Mouse (Mus musculus): ENCODE data around the gene Elf2. TPM values are rescaled to one million over a fixed set of nuclear protein-coding genes. Genes with fewer than 3 reads are reported as not detected.
"Not testable (repeated sequence)": the region's sequence is repeated elsewhere in the genome, so short reads cannot be mapped to it uniquely, and the experiment has no call there.

Gene Elf2
- total RNA-seq, 2 experiments from 2014 or later, result 66.7 to 67.4 TPM

DNA sequence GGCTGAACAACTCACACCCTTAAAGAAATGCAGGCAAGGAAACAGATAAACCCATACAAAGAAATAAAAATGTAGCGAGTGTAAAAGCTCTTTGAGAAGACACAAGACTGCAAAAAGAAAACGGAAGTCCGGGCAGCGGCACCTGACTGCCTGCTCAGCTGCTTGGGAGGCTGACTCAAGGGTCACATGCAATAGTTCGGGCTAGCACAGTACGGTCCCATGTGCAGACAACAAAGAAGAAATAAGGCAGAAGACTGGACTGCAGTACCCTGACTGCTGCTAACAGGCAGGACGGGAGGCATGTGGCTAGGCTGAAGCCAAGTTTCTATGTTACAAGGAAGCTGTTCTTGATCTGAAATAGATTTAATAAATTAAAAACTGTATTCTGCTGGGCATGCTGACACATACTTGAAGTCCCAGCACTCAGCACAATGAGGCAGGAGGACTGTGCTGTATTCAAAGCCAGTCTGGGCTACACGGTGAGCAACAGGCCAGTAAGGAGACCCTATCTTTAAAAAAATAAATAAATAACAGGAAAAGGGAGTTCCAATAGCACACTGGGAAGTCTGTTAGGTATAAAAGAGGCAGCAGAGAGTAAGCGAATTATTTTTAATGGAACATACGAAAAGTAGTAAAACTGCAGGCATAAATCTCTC lies 7.1 kb downstream of the Elf2 start:
- peak in 1 of 2 experiments; percentile 30 for DNase-seq (ENCODE audit: low spot score in 2 of 2)

DNA sequence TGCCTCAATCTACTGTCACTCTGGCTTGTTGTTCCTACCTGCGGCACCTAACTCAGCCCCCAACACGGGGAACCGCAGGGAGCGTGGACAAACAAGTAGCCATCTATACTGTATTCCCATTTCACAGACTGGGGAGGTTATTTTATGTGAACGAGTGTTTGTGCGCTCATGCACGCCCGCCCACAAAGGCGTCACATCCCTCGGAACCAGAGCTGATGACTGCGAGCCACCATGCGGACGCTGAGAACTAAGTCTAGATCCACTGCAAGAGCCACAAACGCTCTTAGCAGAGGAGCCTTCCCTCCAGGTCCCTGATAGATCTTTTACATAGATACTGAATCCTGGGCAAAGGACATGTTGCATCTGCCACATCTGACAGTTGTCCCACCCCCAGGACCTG lies 10.4 kb downstream of the Elf2 start:
- no peak for DNase-seq (ENCODE audit: low spot score in 2 of 2)

DNA sequence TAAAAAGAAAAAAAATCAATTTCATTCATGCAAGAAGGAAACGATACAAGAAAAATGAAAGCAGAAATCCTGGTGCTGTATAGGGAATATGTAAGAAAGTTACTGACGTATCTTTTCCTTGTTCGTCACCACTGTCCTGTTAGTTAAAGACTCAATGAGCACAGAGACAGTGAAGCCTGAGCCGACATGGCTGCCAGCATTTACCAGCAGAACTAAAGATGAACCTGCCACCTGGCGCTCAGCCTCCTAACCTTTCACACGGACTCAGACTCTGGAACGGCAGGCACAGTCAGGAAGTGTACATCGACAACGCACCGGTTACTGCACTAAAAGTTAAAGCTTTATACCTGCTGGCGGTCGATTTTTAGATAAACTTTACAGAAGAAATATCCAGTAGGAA lies 11.9 kb downstream of the Elf2 start:
- DNase-seq (ENCODE audit: low spot score in 2 of 2), result no peak

DNA sequence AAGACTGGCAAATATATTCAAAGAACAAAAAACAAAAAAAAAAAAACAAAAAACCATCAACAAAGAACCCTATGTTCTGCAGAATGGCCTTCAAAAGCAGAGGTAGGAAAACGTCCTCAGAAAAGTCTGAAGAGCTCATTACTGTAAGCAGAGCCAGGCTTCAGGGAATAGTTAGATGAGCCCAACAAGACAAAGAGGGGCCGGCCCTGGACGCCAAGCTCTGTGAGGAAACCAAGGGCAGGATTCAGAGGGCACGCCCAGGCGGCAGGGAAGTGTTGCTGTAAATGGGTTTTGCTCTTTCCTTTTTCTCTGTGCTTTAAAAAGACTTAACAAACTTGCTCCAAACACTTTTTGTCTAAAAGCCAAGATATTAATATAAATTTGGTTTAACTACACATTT lies 12.6 kb downstream of the Elf2 start:
- DNase-seq (ENCODE audit: low spot score in 2 of 2), result no peak

DNA sequence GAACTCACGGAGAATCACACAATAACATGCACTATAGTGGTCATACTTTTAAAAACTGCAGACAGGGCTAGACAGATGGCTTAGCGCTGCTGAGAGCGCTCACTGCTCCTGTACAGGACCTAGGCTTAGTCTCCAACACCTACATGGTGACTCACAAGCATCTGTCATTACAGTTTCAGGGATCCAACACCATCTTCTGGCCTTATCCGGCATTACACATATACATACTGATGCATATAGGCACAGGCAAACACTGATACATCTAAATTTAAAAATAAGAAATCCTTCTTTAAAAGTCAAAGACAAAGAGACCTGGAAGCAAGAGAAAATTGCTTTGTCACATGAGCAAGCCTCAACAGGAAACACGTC lies 13.1 kb downstream of the Elf2 start:
- DNase-seq (ENCODE audit: low spot score in 2 of 2), result peak in 1 of 2 experiments; percentile 42

DNA sequence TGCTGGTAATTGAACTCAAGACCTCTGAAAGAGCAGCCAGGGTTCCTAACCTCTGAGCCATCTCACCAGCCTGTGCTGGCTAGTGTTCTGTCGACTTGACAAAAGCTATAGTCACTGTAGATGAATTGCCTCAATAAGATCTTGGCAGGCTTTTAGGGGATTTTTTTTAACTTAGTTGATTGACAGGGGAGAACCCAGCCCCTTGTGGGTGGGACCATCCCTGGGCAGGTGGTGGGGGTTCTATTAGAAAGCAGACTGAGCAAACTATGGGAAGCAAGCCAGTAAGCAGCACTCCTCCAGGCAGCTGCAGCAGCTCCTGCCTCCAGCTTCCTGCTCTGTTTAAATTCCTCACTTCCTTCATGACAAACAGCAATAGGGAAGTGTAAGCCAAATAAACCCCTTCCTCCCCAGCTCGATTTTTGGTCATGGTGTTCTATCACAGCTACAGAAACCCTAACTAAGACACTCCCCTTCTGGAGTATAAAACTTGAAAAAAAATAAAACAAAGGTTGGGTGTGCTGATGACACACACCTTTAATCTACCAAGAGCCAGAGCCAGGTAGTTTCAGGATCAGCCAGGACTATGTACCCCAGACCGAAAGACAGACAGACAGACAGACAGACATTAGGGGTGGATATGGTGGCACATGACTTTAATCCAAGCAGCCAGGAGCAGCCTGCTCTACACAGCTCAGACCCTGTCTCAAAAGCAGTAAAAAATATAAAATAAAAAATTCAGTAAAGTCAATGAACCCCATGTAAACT lies 13.6 kb downstream of the Elf2 start:
- DNase-seq (ENCODE audit: low spot score in 2 of 2), result peak; percentile 49 to 60

DNA sequence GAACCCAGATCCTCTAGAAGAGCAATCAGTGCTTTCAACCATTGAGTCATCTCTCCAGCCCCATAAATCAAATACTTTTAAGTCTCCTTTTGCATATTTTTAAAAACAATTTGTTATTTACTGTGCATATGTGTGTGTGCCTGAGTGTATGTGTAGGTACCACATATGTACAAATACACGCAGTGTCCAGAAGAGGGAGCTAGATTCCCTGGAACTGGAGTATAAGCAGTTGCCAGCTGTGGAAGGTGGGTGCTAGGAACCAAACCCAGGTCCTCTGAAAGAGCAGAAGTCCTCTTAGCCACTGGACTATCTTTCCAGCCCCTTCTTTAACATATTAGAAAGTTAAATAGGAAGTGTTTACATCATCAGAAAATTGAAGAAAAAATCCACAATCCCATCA lies 15.0 kb downstream of the Elf2 start:
- DNase-seq (ENCODE audit: low spot score in 2 of 2), result no peak

DNA sequence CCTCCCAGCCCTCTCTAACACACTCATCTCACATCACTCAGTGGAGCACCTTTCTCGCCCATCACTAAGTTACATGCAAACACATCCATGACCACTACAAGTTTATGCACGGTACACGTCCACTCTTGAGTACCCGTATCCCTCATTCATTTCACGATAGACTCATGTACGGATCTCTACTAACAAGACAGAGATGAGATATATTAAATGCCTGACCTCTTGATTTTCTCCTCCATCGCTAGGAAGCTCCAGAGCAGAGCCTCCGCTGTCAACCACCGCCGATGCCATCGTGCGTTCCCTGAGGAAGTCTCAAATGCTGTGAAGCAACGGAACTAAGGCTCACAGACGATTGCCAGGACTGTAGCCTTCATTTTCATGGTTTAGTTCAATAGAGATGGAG lies 17.5 kb downstream of the Elf2 start:
- DNase-seq (ENCODE audit: low spot score in 2 of 2), result no peak

DNA sequence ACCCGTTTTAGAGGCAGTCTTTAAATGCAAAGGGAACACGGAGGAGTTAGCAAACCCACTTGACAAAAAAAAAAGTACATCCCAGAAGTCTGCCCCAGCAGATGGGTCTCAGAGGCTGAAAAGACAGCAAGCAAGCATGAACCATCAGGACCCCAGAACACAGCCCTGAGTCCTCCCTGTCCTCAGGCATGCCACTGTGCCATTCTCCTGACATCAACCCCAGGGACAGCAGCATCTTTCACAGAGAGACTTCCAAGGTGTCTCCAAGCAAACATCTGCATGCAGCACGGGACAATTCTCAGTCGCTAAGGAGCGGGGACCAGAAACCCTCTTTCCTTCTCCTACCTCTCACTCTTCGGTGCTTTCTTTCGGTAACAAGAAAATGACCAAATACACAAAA lies 18.1 kb downstream of the Elf2 start:
- DNase-seq (ENCODE audit: low spot score in 2 of 2), result no peak

DNA sequence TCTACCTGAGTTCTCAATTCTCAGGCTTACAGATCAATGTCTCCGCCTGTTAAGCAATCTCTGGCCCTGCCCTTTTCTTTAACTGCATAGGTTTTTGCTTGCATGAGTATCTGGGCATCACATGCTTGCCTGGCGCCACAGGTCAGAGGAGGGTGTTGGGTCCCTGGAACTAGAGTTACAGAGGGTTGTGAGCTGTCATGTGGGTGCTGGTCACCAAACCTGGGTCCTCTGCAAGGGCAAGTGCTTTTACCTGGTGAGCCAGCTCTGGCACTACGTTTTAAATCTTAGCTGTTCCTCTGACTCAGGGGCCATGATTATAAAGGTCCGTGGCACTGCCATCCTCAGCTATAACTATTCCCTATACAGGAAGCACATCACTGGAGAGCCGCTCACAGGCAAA lies 19.3 kb downstream of the Elf2 start:
- no peak for DNase-seq (ENCODE audit: low spot score in 2 of 2)

DNA sequence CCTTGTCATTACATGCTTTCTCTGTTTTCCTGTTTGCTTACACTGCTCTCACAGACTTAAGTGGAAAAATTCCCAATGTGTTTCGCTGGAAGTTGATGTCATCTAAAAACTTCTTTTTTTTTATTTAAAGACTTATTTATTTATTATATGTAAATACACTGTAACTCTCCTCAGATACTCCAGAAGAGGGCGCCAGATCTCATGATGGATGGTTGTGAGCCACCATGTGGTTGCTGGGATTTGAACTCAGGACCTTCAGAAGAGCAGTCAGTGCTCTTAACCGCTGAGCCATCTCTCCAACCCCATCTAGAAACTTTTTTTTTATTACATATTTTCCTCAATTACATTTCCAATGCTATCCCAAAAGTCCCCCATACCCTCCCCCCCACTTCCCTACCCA lies 22.4 kb downstream of the Elf2 start:
- DNase-seq (ENCODE audit: low spot score in 2 of 2), result not testable (repeated sequence)

DNA sequence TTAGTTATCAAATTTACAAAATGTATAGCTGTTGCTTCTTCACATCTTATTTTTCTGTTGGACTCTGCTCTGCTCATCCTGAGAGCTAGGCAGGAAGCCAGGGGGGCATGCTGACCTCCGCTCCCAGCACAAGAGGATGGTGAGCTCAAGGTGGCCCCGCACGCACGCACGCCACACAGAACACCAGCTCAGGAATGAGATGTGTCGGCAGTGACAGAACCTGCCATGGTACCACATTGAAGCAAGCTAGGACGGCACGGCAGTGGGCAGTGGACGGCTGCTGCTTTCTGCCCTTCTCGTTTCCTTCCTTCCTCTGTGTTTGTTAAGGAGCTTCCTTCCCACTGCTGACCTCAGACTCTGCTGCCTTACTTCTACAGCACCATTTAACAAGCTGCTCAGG lies 23.6 kb downstream of the Elf2 start:
- DNase-seq (ENCODE audit: low spot score in 2 of 2), result no peak

DNA sequence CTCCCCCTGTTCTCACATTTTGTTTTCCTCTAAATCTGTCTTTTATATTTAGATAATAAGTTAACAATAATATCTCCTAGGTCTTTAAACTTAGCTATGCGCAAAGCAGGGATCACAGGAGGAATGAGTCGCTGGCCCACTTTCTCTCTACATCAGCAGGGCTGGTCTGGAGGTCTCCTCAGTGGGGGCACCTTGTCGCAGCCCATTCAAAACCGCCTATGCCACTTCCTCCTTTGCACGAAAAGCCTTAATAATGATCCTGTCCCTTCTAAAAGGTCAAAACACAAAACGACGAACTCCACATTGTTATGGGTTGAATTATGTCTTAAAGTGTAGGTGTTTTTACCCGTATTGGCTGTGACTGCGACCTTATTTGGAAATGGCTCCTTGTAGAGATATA lies 28.8 kb downstream of the Elf2 start:
- no peak for DNase-seq (ENCODE audit: low spot score in 2 of 2)

DNA sequence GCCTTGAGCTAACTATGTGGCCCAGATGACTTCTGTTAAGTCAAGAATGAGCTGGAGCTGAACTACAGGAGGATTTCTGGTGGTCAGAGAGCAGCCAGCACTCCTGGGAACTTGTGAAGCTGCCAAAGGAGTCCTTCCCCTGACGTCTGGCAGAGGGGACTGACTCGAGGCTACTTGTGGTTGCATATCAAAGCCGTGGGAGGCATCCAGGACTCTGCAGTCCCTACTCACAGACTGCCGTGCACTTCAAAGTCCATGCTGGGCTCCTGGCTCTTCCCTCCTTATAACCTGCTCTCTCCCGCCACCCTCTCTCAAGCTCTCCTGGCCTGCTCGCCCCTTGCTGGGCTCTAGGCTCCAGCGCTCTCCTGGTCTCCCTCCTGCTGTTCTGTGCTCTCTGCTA lies 30.4 kb downstream of the Elf2 start:
- no peak for DNase-seq (ENCODE audit: low spot score in 2 of 2)

DNA sequence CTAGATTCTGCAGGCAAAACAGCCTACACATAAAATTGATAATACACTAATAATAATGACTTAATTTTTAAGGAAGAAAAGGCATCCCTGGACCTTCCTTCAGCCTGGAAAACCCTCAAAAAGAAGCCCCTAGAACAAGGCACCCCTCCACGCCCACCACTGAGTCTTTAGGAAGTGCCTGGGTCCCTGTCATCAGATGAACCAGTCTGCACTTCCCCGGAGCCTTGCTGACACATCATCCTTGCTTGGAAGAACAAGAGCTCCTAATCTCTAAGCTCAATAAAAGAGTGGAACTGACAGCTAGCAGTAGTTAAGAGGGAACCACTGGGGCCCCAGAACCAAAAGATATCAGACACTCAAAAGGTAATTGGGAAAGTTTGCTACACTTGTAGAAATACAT lies 33.8 kb downstream of the Elf2 start:
- no peak for DNase-seq (ENCODE audit: low spot score in 2 of 2)

DNA sequence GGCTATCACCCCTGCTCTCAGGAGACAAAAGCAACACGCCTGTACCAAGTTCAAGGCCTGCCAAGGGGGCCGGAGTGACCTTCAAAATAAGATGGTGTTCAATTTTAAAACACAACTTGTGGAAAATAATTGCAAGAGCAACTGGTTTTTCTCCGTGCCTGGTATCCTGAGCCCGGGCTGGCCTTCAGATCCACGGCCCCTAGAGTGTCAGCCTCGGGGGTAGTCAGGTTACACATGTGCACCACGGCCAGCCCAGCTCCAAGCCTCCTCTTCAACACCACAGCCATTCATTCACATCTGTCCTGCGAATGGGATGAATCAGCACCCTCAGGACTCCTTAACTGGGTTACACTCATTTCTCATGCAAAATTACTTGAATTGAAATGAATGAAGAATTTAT lies 34.5 kb downstream of the Elf2 start:
- no peak for DNase-seq (ENCODE audit: low spot score in 2 of 2)

DNA sequence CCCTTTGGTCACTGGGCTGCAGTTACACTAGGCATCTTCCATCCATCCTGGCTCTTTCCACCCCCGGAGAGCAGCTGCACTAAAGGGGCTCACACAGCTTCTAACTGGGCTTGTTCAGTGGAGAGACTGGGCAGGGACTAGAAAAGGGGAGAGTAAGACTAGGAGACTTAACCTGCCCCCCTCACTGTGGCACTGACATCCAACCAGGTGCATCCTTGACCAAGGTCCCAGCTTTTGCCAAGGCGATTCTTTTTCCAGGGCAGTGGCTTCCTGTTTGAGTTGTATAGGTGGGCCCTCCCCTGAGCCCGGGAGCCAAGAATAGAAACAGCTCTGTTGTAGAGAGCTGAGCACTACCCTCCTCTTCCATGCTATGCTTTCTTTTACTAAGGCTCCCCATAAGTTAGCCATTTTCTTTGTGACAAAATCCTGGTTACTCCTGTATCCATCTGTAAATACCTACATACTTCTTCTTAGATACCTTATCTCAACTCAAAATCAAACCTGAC lies 37.4 kb downstream of the Elf2 start:
- no peak for DNase-seq (ENCODE audit: low spot score in 2 of 2)

DNA sequence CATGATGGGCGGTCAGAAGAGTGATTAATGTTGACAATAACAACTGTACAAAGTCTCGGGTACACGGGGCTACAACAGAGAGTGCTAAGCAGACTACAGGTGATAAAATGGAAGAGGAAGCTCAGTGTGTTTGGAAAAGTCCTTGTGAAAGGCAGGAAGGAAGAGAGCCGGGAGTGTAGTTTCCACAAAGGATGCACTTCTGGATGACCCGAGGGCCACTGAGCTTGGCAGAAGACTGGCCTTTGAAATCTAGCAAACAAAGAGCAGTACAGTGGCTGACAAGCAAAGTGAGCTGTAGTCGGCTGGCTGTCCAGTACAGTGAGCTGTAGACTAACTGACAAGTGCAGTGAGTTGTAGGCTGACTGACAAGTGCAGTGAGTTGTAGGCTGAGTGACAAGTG lies 38.9 kb downstream of the Elf2 start:
- no peak for DNase-seq (ENCODE audit: low spot score in 2 of 2)

DNA sequence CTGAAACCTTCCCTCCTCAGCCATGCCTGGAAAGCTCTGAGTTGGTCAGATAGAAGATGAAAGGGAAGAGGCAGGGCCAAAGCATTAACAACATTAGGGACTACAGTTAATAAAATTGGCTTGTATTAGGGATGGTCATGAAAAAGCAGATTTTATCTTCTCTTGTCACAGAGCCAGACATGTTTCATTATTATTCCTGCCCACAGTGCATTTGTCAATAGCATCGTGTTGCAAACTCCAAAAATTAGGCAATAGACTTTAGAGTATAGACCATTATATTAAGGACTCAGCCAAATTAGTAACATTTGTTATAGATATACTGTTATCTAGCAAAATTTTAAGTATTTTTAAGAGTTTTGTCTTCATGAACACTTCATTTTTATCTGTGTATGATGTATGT lies 43.7 kb downstream of the Elf2 start:
- no peak for DNase-seq (ENCODE audit: low spot score in 2 of 2)

DNA sequence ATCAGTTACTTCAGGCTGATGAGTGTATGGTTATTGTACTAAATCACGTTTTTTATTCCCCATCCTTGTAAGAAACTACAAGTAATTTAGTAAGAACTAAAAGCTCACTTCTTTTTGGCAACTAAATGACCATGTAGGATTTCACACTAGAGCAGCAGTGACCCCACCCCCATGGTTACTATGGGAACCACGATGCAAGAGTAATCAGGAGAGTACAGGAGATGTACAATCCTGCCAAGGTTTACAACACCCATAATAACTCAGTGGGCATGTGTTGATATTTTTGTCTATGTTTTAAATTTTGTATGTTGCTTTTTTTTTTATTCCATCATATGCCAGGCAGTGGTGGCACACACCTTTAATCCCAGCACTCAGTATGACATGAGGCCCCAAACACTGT lies 45.2 kb downstream of the Elf2 start:
- DNase-seq (ENCODE audit: low spot score in 2 of 2), result peak in 1 of 2 experiments; percentile 16

DNA sequence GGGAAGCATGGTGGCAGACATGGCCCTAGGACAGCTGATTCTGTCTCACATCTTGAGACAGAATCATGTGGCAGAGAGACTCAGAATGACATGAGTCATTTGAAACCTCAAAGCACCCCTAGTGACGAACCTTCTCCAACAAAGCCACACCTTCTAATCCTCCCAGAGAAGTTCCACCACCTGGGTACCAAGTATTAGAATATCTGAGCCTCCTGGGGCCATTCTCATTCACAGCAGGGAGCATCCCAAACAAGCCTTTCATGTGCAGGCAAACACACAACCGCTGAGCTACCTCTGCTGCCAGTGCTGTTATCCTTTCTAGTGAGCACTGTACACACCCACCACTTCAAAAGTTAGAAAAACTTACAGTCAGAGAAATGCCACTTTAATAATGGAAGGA lies 46.2 kb downstream of the Elf2 start:
- no peak for DNase-seq (ENCODE audit: low spot score in 2 of 2)

DNA sequence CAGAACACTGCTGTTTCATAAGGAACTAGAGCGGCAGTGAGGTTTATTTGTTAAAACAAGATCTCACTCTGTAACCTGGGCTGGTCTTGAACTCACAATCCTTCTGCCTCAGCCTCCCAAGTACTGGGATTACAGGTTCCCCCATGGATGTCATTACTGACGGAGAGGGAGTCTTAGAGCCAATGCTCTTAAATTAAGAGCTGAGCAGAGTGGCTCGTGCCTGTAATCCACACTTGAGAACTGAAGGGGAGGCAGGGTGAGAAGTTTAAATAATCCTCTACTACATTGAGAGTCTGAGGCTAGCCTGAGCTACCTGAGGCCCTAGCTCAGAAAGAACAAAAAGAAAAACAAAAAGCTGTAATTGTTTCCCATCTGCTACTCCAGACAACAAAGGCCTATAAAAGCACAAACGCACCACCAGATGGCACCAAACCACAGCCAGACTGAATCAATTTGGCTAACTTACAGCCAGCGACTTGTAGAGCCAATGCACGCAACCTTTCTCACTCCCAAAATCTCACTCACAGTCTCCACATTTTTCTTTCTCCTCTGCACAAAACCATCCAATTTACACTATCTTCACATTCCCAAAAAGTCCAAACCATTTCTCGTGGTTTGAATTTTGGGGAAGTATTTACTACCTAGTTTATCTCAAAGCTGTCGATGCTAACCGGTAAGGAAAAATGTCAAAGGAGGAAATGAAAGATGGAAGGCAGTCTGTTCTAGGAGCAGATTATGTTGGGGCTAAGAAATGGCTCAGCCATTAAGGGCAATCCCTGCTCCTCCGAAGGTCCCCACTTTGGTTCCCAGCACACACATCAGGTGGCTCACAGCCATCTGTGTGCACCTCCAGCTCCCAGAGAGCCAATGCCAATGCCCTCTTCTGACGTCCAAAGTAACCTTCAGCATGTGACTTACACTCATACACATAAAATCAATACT lies 51.3 kb downstream of the Elf2 start:
- peak; percentile 75 to 96 for DNase-seq (ENCODE audit: low spot score in 2 of 2)
